Mouse (Mus musculus) right cerebral cortex, postnatal 36 days (tissue): ENCODE results near the gene Map3k4.

Source experiments
- DNase-seq, 2 experiments: peaks; one replicate each; pipeline ENCODE4 v3.0.0; 2022; ENCODE audit warnings: low spot score in 2 of 2, mixed read lengths in 1 of 2

Map3k4 gene

GRCm38 (mm10) chr17:12185855-12186254, 132.7 kb downstream of the Map3k4 start:
- no peak for DNase-seq

- no peak for DNase-seq
Observed at GRCm38 (mm10) chr17:12184283-12184682, 134.3 kb downstream of the Map3k4 start.

GRCm38 (mm10) chr17:12182702-12183485, 135.7 kb downstream of the Map3k4 start:
- no peak for DNase-seq

- DNase-seq, result no peak
Observed at GRCm38 (mm10) chr17:12179766-12180165, 138.8 kb downstream of the Map3k4 start.

- DNase-seq, result no peak
Observed at GRCm38 (mm10) chr17:12179339-12179738, 139.3 kb downstream of the Map3k4 start.
